Mouse (Mus musculus) G1E-ER4 (cell line): ENCODE results near the gene Adap1. TPM values are rescaled to one million over a fixed set of nuclear protein-coding genes. Genes with fewer than 3 reads are reported as not detected.

Source experiments
- GATA1 ChIP-seq: IDR thresholded peaks from one replicate; pipeline ENCODE4 v1.8.0; 2012; ENCODE audit warnings: low read length, inconsistent platforms
- polyA plus RNA-seq: library from polyadenylated mRNA; stranded (reverse); fragments of >175 nt; gene quantifications from 2 replicates; pipeline ENCODE4 v1.2.3, GENCODE M21; 2012

The Adap1 gene
- 0.03 and 0.06 TPM in 2 replicates for polyA plus RNA-seq

GRCm38 (mm10) chr5:139325395-139325966 is at the start of gene Adap1:
TSS of gene Adap1 (minus strand) at chr5:139325622.
- no peak for TF ChIP-seq GATA1

GRCm38 (mm10) chr5:139374841-139375240 is 49.4 kb upstream of the Adap1 start:
- no peak for TF ChIP-seq GATA1

GRCm38 (mm10) chr5:139373889-139374444 is 48.5 kb upstream of the Adap1 start:
- TF ChIP-seq GATA1 = no peak

- no peak for TF ChIP-seq GATA1
Measured at GRCm38 (mm10) chr5:139373126-139373525, 47.7 kb upstream of the Adap1 start.

- TF ChIP-seq GATA1 = no peak
Measured at GRCm38 (mm10) chr5:139371631-139372401, 46.4 kb upstream of the Adap1 start.

DNA sequence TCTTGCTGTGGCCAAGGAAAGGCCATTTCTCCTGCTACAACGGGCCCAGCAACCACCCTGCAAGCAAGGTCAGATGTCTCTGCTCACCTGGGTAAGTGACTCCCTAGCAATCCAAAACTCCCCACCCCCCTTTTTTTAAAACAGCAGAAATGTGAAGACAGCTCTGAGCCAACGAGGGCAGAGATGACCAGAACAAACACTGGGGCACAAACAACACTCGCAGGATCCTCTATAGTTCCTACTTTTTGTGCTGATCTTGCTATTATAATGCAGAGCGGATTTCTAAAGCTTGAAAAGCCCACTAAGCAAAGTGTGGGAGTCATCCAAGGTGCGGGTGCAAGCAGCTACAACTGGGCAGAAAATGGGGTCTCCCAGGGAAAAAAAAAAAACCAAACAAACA is 45.7 kb upstream of the Adap1 start:
- TF ChIP-seq GATA1 = no peak

GRCm38 (mm10) chr5:139370336-139370735 is 44.9 kb upstream of the Adap1 start:
- no peak for TF ChIP-seq GATA1

DNA sequence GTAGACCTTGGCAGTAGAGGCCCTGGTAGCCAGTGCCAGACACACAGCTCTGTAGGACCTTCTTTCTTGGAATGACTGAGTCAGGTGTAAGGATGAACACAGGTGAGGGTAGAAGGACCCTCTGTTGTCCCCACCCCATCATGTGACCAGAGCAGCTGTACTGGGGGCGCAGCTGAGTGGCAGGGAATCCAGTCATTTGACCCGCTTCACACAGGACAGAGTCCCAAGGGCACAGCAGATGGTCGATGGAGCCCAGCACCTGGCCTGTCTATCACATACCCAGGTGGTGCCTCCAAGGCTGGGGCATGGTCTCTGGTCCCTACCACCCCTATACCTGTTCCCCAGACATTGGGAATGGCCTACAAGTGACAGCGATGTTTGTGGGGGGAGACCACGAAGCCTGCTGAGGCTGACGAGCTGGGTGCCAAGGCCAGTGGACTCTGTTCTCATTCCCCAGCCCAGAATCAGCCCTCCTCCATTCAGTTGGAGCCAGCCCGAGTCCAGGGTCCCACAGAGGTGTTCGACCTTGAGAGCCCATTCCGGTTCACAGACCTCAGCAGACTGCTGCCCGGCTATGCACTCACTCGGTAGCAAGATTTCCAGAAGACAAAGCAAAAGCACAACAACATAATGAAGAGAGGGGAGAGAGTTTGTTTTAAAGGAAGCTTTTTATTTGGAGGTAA is 43.4 kb upstream of the Adap1 start:
- TF ChIP-seq GATA1 = no peak

- TF ChIP-seq GATA1 = no peak
Measured at GRCm38 (mm10) chr5:139367884-139368458, 42.5 kb upstream of the Adap1 start.

DNA sequence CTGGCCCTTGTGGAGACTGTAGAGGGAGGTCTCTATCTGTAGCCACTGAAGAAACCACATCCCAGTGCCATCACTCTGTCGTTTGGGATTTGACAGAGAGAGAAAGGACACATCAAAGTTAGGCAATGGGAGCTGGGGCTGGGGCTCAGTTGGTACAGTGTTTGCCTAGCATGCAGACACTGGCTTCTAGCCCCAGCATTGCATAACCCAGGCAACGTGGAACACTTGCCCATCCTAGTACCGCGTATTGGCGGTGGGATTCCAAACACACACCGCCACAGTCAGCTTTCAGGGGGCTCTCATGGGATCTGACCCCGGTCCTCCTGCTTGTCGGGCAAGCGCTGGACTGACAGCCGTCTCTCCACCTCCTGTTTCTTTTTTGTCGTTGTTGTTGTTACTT is 41.1 kb upstream of the Adap1 start:
- no peak for TF ChIP-seq GATA1

GRCm38 (mm10) chr5:139365827-139366226 is 40.4 kb upstream of the Adap1 start:
- no peak for TF ChIP-seq GATA1

DNA sequence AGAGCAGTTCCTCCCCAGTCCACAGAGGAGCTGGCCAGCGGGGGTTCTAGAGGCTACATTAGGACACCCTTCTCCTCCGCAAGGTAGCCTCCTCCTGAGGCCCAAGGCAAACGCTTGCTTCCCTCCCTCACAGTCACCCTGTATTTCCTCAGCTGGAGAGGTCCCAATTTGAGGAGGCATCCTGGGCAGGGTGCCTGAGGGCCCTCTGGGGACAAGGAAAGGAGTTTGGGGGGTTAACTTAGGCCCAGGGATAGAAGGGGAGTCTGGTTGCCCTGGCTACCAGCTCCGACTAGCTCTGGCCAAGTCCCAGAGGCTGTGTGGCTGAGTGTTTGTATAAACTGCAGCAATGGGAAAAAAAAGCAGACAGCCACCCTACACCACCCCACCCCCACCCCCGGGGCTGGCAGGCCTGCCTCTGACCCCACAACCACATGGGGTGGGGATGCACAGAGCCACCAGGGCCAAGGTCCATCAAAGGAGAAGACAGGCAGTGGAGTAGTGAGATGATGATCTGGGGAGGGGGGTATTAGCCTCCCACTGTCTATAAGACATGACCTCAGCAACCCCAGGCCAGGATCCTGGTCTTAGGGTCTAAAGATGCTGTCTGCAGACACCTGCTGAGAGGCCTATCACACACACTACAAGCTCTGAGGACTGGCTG is 39.6 kb upstream of the Adap1 start:
- no peak for TF ChIP-seq GATA1

DNA sequence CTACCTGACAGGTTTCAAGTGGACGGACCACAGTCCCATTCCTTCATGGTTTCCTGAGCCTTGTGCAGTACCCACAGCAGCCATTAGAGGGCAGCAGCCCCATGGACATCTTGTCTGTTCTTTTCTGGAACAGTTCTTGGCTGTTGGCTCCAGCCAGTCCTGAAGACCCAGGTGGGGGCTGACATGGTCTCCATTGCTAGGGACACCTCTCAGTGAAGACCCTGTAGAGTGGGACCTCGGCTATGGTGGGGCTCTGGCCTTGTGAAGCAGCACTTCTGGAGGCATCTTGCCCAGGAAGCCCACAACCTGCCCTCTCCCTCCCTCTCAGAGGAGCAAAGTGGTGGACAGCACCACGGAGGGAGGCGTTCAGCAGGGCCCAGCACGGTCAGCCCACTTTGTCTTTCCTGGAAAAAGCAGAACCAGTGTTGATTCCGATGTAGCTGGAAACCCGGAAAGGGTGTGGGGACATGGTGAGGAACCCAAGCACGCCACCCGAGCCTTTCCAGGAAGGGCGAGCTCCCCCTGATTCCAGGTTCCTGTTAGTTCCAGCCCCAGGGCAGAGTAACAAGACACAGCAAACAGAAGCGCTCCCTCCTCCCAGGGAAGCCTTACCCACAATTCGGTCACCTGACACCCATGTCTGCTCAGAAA is 39.0 kb upstream of the Adap1 start:
- no peak for TF ChIP-seq GATA1

GRCm38 (mm10) chr5:139363858-139364257 is 38.4 kb upstream of the Adap1 start:
- no peak for TF ChIP-seq GATA1

- no peak for TF ChIP-seq GATA1
Measured at GRCm38 (mm10) chr5:139359244-139359643, 33.8 kb upstream of the Adap1 start.

- TF ChIP-seq GATA1 = no peak
Measured at GRCm38 (mm10) chr5:139358653-139359052, 33.2 kb upstream of the Adap1 start.
